Mouse (Mus musculus) urinary bladder, postnatal 10 days (tissue): ENCODE measurements around the gene Cotl1.
"Not testable (repeated sequence)": the region's sequence is repeated elsewhere in the genome, so short reads cannot be mapped to it uniquely, and the experiment has no call there.

Experiments
- DNase-seq: peaks from one replicate; pipeline ENCODE4 v3.0.0; 2022; ENCODE audit warnings: low spot score

Cotl1 gene

GRCm38 (mm10) chr8:119840275-119840808 is at the start of gene Cotl1:
Gene Cotl1 (minus strand): TSS chr8:119840544.
- DNase-seq, result peak; percentile 89

- DNase-seq, result no peak
These were observed 47.7 kb upstream of the Cotl1 start for GRCm38 (mm10) chr8:119888012-119888411.

- no peak for DNase-seq
These were observed 46.8 kb upstream of the Cotl1 start for GRCm38 (mm10) chr8:119887130-119887529.

- DNase-seq, result no peak
These were observed 45.3 kb upstream of the Cotl1 start for GRCm38 (mm10) chr8:119885612-119886011.

- DNase-seq, result no peak
These were observed 42.9 kb upstream of the Cotl1 start for GRCm38 (mm10) chr8:119883281-119883680.

GRCm38 (mm10) chr8:119881917-119882316 is 41.6 kb upstream of the Cotl1 start:
- no peak for DNase-seq

- no peak for DNase-seq
These were observed 41.0 kb upstream of the Cotl1 start for GRCm38 (mm10) chr8:119881301-119881700.

GRCm38 (mm10) chr8:119873181-119873580 is 32.8 kb upstream of the Cotl1 start:
- no peak for DNase-seq

- no peak for DNase-seq
These were observed 29.3 kb upstream of the Cotl1 start for GRCm38 (mm10) chr8:119869616-119870015.

- DNase-seq, result no peak
These were observed 22.4 kb upstream of the Cotl1 start for GRCm38 (mm10) chr8:119862749-119863148.

- no peak for DNase-seq
These were observed 22.0 kb upstream of the Cotl1 start for GRCm38 (mm10) chr8:119862390-119862734.

GRCm38 (mm10) chr8:119861706-119862389 is 21.5 kb upstream of the Cotl1 start, which contains the start of gene Klhl36:
Gene Klhl36 (plus strand): TSS chr8:119862266.
- DNase-seq, result peak; percentile 90

- DNase-seq, result no peak
These were observed 17.4 kb upstream of the Cotl1 start for GRCm38 (mm10) chr8:119857767-119858166.

GRCm38 (mm10) chr8:119855656-119856055 is 15.3 kb upstream of the Cotl1 start:
- DNase-seq, result no peak

GRCm38 (mm10) chr8:119854035-119854434 is 13.7 kb upstream of the Cotl1 start:
- DNase-seq, result no peak

GRCm38 (mm10) chr8:119853521-119853920 is 13.2 kb upstream of the Cotl1 start:
- no peak for DNase-seq

- no peak for DNase-seq
These were observed 7.0 kb upstream of the Cotl1 start for GRCm38 (mm10) chr8:119847232-119847922.

- not testable (repeated sequence) for DNase-seq
These were observed 5.4 kb upstream of the Cotl1 start for GRCm38 (mm10) chr8:119845741-119846140.

GRCm38 (mm10) chr8:119844577-119844976 is 4.2 kb upstream of the Cotl1 start:
- no peak for DNase-seq

- DNase-seq, result no peak
These were observed 3.1 kb upstream of the Cotl1 start for GRCm38 (mm10) chr8:119843444-119843843.

- DNase-seq, result no peak
These were observed 614 bp upstream of the Cotl1 start for GRCm38 (mm10) chr8:119840905-119841411.

GRCm38 (mm10) chr8:119839419-119840021 is 824 bp downstream of the Cotl1 start:
- DNase-seq, result no peak

- DNase-seq, result no peak
These were observed 1.4 kb downstream of the Cotl1 start for GRCm38 (mm10) chr8:119838983-119839340.
